Mouse (Mus musculus) CH12.LX (cell line): Measurements from ENCODE around the gene Plce1. TPM values are rescaled to one million over a fixed set of nuclear protein-coding genes. Genes with fewer than 3 reads are reported as not detected.

Source experiments
- DNase-seq: peaks from one replicate; pipeline ENCODE4 v3.0.0-alpha.2; 2013; ENCODE audit errors: extremely low read depth
- H3K27ac ChIP-seq: 2 replicates; pipeline ENCODE4 v1.5.1; 2012; ENCODE audit warnings: low read depth, mild to moderate bottlenecking, control low read depth, moderate library complexity; ENCODE audit not compliant: insufficient read depth
- H3K27me3 ChIP-seq: replicated peaks from 2 replicates; pipeline ENCODE3; 2012; ENCODE audit warnings: inconsistent platforms
- H3K36me3 ChIP-seq, 2 experiments: replicated peaks in 1 of 2; 2 replicates each; pipeline versions ENCODE3 to v1.6.1; 2012; ENCODE audit warnings: inconsistent platforms in 1 of 2, low read length in 1 of 2, mild to moderate bottlenecking in 1 of 2, mixed read lengths in 1 of 2, moderate library complexity in 1 of 2; ENCODE audit not compliant: control insufficient read depth in 1 of 2, insufficient read depth in 1 of 2
- H3K4me1 ChIP-seq, 2 experiments: 2 replicates each; pipeline ENCODE4 v1.6.1; 2012; ENCODE audit warnings: inconsistent platforms in 1 of 2, moderate library complexity in 1 of 2; ENCODE audit not compliant: insufficient read depth in 2 of 2, control insufficient read depth in 1 of 2
- H3K4me2 ChIP-seq: 2 replicates; pipeline ENCODE4 v1.6.1; 2012; ENCODE audit warnings: low read depth, mild to moderate bottlenecking, control low read depth; ENCODE audit not compliant: poor library complexity, insufficient read depth, severe bottlenecking
- H3K4me3 ChIP-seq, 3 experiments: fragments of 150-350 bp in 1 of 3; sonication (generic) in 1 of 3; replicated peaks in 1 of 3; 2 replicates each; pipeline versions ENCODE3 to v1.5.1; 2011 to 2012; ENCODE audit warnings: low read depth in 2 of 3, low read length in 2 of 3, mild to moderate bottlenecking in 2 of 3, moderate library complexity in 2 of 3, control low read depth in 1 of 3, improper control_type of control experiment in 1 of 3, inconsistent platforms in 1 of 3, mixed read lengths in 1 of 3; ENCODE audit not compliant: poor library complexity in 1 of 3
- H3K79me2 ChIP-seq: replicated peaks from 2 replicates; pipeline ENCODE4 v1.6.1; 2012; ENCODE audit warnings: mild to moderate bottlenecking, moderate library complexity; ENCODE audit not compliant: control insufficient read depth, poor library complexity, insufficient read depth, severe bottlenecking; ENCODE audit errors: extremely low read depth
- H3K9ac ChIP-seq: 2 replicates; pipeline ENCODE4 v1.6.1; 2012; ENCODE audit warnings: low read depth, mild to moderate bottlenecking, control low read depth, moderate library complexity; ENCODE audit not compliant: insufficient read depth
- H3K9me3 ChIP-seq: replicated peaks from 2 replicates; pipeline ENCODE3; 2012; ENCODE audit warnings: low read length, inconsistent platforms, mixed read lengths
- BHLHE40 ChIP-seq: IDR thresholded peaks from 2 replicates; pipeline ENCODE4 v1.6.1; 2011; ENCODE audit warnings: mild to moderate bottlenecking, low read depth, low read length, improper control_type of control experiment
- ETS1 ChIP-seq: conservative IDR thresholded peaks from 2 replicates; pipeline ENCODE4 v1.6.1; 2012; ENCODE audit warnings: low read depth, mild to moderate bottlenecking, inconsistent platforms, low read length, improper control_type of control experiment, moderate library complexity
- GABPA ChIP-seq: IDR thresholded peaks from 2 replicates; pipeline ENCODE4 v1.6.1; 2012; ENCODE audit warnings: low read depth, low read length, improper control_type of control experiment, inconsistent platforms; ENCODE audit not compliant: insufficient replicate concordance
- JUN ChIP-seq: IDR thresholded peaks from 2 replicates; pipeline ENCODE4 v1.6.1; 2011; ENCODE audit warnings: low read depth, mild to moderate bottlenecking, low read length, improper control_type of control experiment, moderate library complexity; ENCODE audit not compliant: insufficient read depth
- JUND ChIP-seq: conservative IDR thresholded peaks from 2 replicates; pipeline ENCODE4 v1.6.1; 2011; ENCODE audit warnings: low read depth, low read length, improper control_type of control experiment
- MAX ChIP-seq: IDR thresholded peaks from 2 replicates; pipeline ENCODE4 v1.6.1; 2011; ENCODE audit warnings: low read length, improper control_type of control experiment
- MAZ ChIP-seq: IDR thresholded peaks from 2 replicates; pipeline ENCODE4 v1.6.1; 2012; ENCODE audit warnings: low read depth, mild to moderate bottlenecking, inconsistent platforms, low read length, improper control_type of control experiment, moderate library complexity
- MEF2A ChIP-seq: IDR thresholded peaks from 2 replicates; pipeline ENCODE4 v1.6.1; 2014; ENCODE audit warnings: low read depth, mild to moderate bottlenecking, inconsistent platforms, low read length, improper control_type of control experiment, borderline replicate concordance
- MXI1 ChIP-seq: IDR thresholded peaks from 2 replicates; pipeline ENCODE4 v1.6.1; 2011; ENCODE audit warnings: mild to moderate bottlenecking, low read depth, low read length, improper control_type of control experiment
- MYC ChIP-seq: IDR thresholded peaks from 2 replicates; pipeline ENCODE4 v1.6.1; 2011; ENCODE audit warnings: low read depth, mild to moderate bottlenecking, improper control_type of control experiment, low read length
- NELFE ChIP-seq: IDR thresholded peaks from 2 replicates; pipeline ENCODE4 v1.6.1; 2011; ENCODE audit warnings: low read depth, low read length, improper control_type of control experiment
- NRF1 ChIP-seq: IDR thresholded peaks from 2 replicates; pipeline ENCODE4 v1.6.1; 2014; ENCODE audit warnings: low read depth, mild to moderate bottlenecking, inconsistent platforms, low read length, improper control_type of control experiment, moderate library complexity
- PAX5 ChIP-seq: IDR thresholded peaks from 2 replicates; pipeline ENCODE4 v1.6.1; 2012; ENCODE audit warnings: low read length, inconsistent platforms, mixed read lengths
- POLR2AphosphoS2 ChIP-seq: IDR thresholded peaks from 2 replicates; pipeline ENCODE4 v1.6.1; 2011; ENCODE audit warnings: low read depth, low read length, improper control_type of control experiment
- RCOR1 ChIP-seq: conservative IDR thresholded peaks from 2 replicates; pipeline ENCODE4 v1.6.1; 2012; ENCODE audit warnings: low read depth, mild to moderate bottlenecking, inconsistent platforms, low read length, improper control_type of control experiment
- SIN3A ChIP-seq: IDR thresholded peaks from 2 replicates; pipeline ENCODE4 v1.6.1; 2012; ENCODE audit warnings: low read length, improper control_type of control experiment, inconsistent platforms
- TBP ChIP-seq: conservative IDR thresholded peaks from 2 replicates; pipeline ENCODE4 v1.6.1; 2011; ENCODE audit warnings: low read depth, low read length, improper control_type of control experiment
- USF2 ChIP-seq: conservative IDR thresholded peaks from 2 replicates; pipeline ENCODE4 v1.6.1; 2011; ENCODE audit warnings: low read depth, low read length, improper control_type of control experiment
- ZNF384 ChIP-seq: IDR thresholded peaks from 2 replicates; pipeline ENCODE4 v1.6.1; 2012; ENCODE audit warnings: low read depth, low read length, improper control_type of control experiment, inconsistent platforms
- dilution Hi-C: fragments of 300-500 bp; cut with MboI; formaldehyde crosslinking; loops from 2 replicates; pipeline ENCODE4 v1.14.3; 2020; ENCODE audit warnings: low sequenced_read_pairs; ENCODE audit not compliant: extremely low pct_unique_long_range_greater_than_20kb, extremely low pct_ligation_motif_present
- in situ Hi-C: fragments of 300-500 bp; cut with MboI; formaldehyde crosslinking; loops from 3 replicates; pipeline ENCODE4 v1.14.3; 2019; ENCODE audit warnings: low sequenced_read_pairs, low pct_ligation_motif_present, low pct_unique_long_range_greater_than_20kb, mixed read lengths
- polyA plus RNA-seq: library from polyadenylated mRNA; unstranded; fragments of >175 nt; gene quantifications from 2 replicates; pipeline ENCODE4 v1.2.1, GENCODE M21; 2012; ENCODE audit warnings: low read depth; ENCODE audit not compliant: insufficient read length
- total RNA-seq, 2 experiments: library from RNA; depleted of rRNA; stranded (reverse); fragments of 300-350 nt in 1 of 2; fragments of >200 nt in 1 of 2; gene quantifications; 2 replicates each; pipeline ENCODE4 v1.2.3; 2012 to 2014

Gene Plce1
- total and polyA plus RNA-seq, 3 experiments = under 0.01 to 0.13 (median 0.05) TPM

DNA sequence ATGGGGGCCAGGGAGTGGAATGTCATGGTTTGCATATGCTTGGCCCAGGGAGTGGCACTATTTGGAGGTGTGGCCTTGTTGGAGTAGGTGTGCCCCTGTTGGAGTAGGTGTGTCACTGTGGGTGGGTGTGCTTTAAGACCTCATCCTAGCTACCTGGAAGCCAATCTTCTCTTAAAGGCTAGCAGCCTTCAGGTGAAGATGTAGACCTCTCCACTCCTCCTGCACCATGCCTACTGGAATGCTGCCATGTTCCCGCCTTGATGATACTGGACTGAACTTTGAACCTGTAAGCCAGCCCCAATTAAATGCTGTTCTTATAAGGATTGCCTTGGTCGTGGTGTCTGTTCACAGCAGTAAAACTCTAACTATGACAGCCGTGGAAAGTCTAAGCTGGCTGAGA lies 158.1 kb downstream of the Plce1 start:
- Histone ChIP-seq H3K9ac (no peak overlapping the region), H3K9me3 (no peaks in the 10 kb centered on the region), H3K36me3 (no peaks in the 10 kb centered on the region), H3K4me2 (no peak overlapping the region), H3K27ac (no peak overlapping the region), H3K4me3 (no peak overlapping the region), H3K4me1 (peaks cover 3 to 7% of the 10 kb centered on the region in 2 experiments; a peak in 2 of 4 replicates), H3K27me3 (no peaks in the 10 kb centered on the region), H3K79me2 (no peaks in the 10 kb centered on the region)
- no peak for DNase-seq
- dilution Hi-C loops (no loop called here), in situ Hi-C loops (no loop called here)
- TF ChIP-seq ZNF384 (no peak), MEF2A (no peak), MXI1 (no peak), POLR2AphosphoS2 (no peak), JUND (no peak), PAX5 (no peak), NRF1 (no peak), BHLHE40 (no peak), RCOR1 (no peak)

GRCm38 (mm10) chr19:38639805-38640204 lies 158.9 kb downstream of the Plce1 start:
- dilution Hi-C loops (no loop called here), in situ Hi-C loops (no loop called here)
- H3K27ac ChIP-seq = no peak overlapping the region
- DNase-seq = no peak
- H3K36me3 ChIP-seq = no peaks in the 10 kb centered on the region
- H3K4me2 ChIP-seq = no peak overlapping the region
- H3K9ac ChIP-seq = no peak overlapping the region
- no peaks in the 10 kb centered on the region for H3K79me2 ChIP-seq
- H3K9me3 ChIP-seq = no peaks in the 10 kb centered on the region
- peaks cover 3 to 7% of the 10 kb centered on the region in 2 experiments; a peak in 2 of 4 replicates for H3K4me1 ChIP-seq
- no peaks in the 10 kb centered on the region for H3K27me3 ChIP-seq
- TF ChIP-seq MYC (no peak), USF2 (no peak), JUN (no peak), MAZ (no peak), GABPA (no peak), TBP (no peak), ETS1 (no peak), MAX (no peak), ZNF384 (no peak), SIN3A (no peak), MXI1 (no peak), JUND (no peak), NELFE (no peak)
- no peak overlapping the region for H3K4me3 ChIP-seq
